Mouse (Mus musculus): Measurements from ENCODE around the gene Fn3krp. TPM values are rescaled to one million over a fixed set of nuclear protein-coding genes. Genes with fewer than 3 reads are reported as not detected.

The Fn3krp gene
- total and polyA plus RNA-seq, 3 experiments = 6.8 to 77.1 (median 25.9) TPM

DNA sequence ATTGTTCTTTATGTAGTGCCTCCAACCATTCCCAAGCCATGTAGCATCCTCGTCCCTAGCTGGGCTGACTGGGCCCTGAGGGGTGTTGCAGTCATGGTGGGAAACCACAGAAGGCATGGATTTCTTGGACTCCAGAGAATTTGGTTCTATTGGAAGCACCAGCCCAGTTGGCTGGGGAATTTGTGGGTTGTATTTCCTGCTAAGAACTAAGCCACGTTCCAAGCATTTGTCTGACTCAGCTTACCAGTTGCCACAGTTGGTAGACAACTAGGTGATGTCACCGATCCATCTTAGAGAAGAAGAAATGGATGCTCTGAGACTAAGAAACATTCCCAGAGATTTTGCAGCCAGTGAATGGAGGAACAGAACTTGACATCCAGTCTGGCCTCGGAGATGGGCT lies 20.5 kb downstream of the Fn3krp start:
- Histone ChIP-seq H3K36me3 (ENCODE audit: control insufficient read depth in 1 of 2, insufficient read depth in 2 of 2, low read length in 2 of 2) (peaks cover 0 to 9% of the 10 kb centered on the region in 2 experiments; a peak in 2 of 4 replicates), H3K27ac (ENCODE audit: control insufficient read depth, low read depth, low read length) (no peak overlapping the region), H3K79me2 (ENCODE audit: control insufficient read depth, insufficient read depth, low read length, poor library complexity) (no peaks in the 10 kb centered on the region), H3K27me3 (ENCODE audit: control insufficient read depth in 1 of 2, insufficient read depth in 2 of 2, low read length in 2 of 2) (peaks cover 3 to 6% of the 10 kb centered on the region in 2 experiments; a peak in 3 of 4 replicates), H3K9me3 (replicated peaks; ENCODE audit: insufficient read depth, low read length) (no peaks in the 10 kb centered on the region), H3K9ac (ENCODE audit: control insufficient read depth, low read depth, low read length, poor library complexity, severe bottlenecking) (no peak overlapping the region), H3K4me1 (ENCODE audit: control insufficient read depth in 1 of 2, insufficient read depth in 2 of 2, low read length in 2 of 2) (peaks cover 0 to 6% of the 10 kb centered on the region in 2 experiments; a peak in 3 of 4 replicates), H3K4me3 (ENCODE audit: control insufficient read depth in 1 of 2, insufficient read depth in 1 of 2, low read depth in 2 of 2, low read length in 2 of 2) (no peak overlapping the region)
- TF ChIP-seq E2F4 (IDR thresholded peaks at IDR 0.05; ENCODE audit: borderline replicate concordance, low read depth, low read length) (no peak), MEF2A (IDR thresholded peaks at IDR 0.05; ENCODE audit: extremely low read depth, insufficient replicate concordance, low read depth, low read length, poor library complexity, severe bottlenecking) (no peak), TCF12 (IDR thresholded peaks at IDR 0.05; ENCODE audit: low read depth, low read length) (no peak), SIN3A (IDR thresholded peaks at IDR 0.05; ENCODE audit: low read length) (no peak), MYC (IDR thresholded peaks at IDR 0.05; ENCODE audit: low read depth, low read length) (no peak), MYB (IDR thresholded peaks at IDR 0.05; ENCODE audit: low read depth, low read length) (no peak), USF1 (IDR thresholded peaks at IDR 0.05; ENCODE audit: low read depth, low read length) (no peak), UBTF (IDR thresholded peaks at IDR 0.05; ENCODE audit: borderline replicate concordance, insufficient read depth, low read depth, low read length) (no peak), MAFK (IDR thresholded peaks at IDR 0.05; ENCODE audit: borderline replicate concordance, low read depth, low read length) (no peak), MXI1 (IDR thresholded peaks at IDR 0.05; ENCODE audit: low read depth, low read length) (no peak)
- no peak for DNase-seq (ENCODE audit: low read depth, low spot score)

DNA sequence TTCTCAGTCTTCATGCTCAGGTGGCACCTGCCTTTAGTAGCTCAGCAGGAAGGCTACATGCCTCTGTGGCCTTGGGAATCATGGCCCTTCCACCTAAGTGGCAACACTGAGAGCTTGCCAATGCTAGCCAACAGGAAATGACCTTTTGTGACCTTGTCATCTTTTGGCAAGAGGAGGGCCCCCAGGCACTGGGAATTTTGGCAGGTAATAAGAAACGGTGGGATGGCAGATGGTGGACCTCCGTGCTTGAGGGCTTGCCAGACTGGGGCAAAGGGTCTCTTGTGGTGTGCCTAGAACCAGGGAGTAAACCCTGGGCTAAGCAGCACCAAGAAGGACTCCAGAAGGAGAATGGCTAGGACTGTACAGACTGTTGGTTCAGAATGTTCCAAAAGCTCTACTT lies 20.9 kb downstream of the Fn3krp start:
- Histone ChIP-seq H3K27ac (ENCODE audit: control insufficient read depth, low read depth, low read length) (no peak overlapping the region), H3K9me3 (replicated peaks; ENCODE audit: insufficient read depth, low read length) (no peaks in the 10 kb centered on the region), H3K27me3 (ENCODE audit: control insufficient read depth in 1 of 2, insufficient read depth in 2 of 2, low read length in 2 of 2) (peaks cover 3 to 6% of the 10 kb centered on the region in 2 experiments; a peak in 3 of 4 replicates), H3K4me1 (ENCODE audit: control insufficient read depth in 1 of 2, insufficient read depth in 2 of 2, low read length in 2 of 2) (peaks cover 0 to 6% of the 10 kb centered on the region in 2 experiments; a peak in 3 of 4 replicates), H3K36me3 (ENCODE audit: control insufficient read depth in 1 of 2, insufficient read depth in 2 of 2, low read length in 2 of 2) (peaks cover 0 to 9% of the 10 kb centered on the region in 2 experiments; a peak in 2 of 4 replicates), H3K79me2 (ENCODE audit: control insufficient read depth, insufficient read depth, low read length, poor library complexity) (no peaks in the 10 kb centered on the region), H3K4me3 (ENCODE audit: control insufficient read depth in 1 of 2, insufficient read depth in 1 of 2, low read depth in 2 of 2, low read length in 2 of 2) (no peak overlapping the region), H3K9ac (ENCODE audit: control insufficient read depth, low read depth, low read length, poor library complexity, severe bottlenecking) (no peak overlapping the region)
- no peak for DNase-seq (ENCODE audit: low read depth, low spot score)
- TF ChIP-seq EP300 (IDR thresholded peaks at IDR 0.05; ENCODE audit: low read depth in 1 of 2, low read length in 2 of 2) = no peak

DNA sequence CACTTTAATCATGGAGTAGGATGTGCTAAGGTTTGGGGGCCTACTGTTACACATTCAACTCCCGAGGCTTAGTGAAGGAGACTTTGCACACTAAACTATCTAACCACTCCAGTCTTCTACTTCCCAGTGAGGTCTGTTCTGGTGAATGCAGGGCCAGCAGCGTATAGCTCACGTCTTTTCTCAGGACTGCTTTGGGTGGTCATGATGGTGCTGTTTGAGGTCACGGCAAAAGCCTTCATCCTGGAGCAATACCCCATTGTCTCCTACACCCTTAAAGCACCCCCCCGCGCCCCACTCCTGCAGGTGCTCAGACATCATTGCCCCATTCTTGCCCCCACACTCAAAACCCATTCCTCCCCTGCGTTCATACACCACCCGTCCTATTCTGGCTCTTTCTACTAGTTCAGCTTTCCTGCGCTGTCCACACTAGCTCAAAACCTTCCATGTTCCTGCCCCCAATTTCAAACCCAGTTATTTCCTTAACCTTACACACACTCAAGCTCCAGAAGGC lies 30.1 kb downstream of the Fn3krp start:
- Histone ChIP-seq H3K79me2 (ENCODE audit: control insufficient read depth, insufficient read depth, low read length, poor library complexity) (peaks cover 12% of the 10 kb centered on the region), H3K9ac (ENCODE audit: control insufficient read depth, low read depth, low read length, poor library complexity, severe bottlenecking) (peak overlapping the region; percentile 26), H3K27me3 (ENCODE audit: control insufficient read depth in 1 of 2, insufficient read depth in 2 of 2, low read length in 2 of 2) (peaks cover 0 to 2% of the 10 kb centered on the region in 2 experiments; a peak in 1 of 4 replicates), H3K9me3 (replicated peaks; ENCODE audit: insufficient read depth, low read length) (no peaks in the 10 kb centered on the region), H3K36me3 (ENCODE audit: control insufficient read depth in 1 of 2, insufficient read depth in 2 of 2, low read length in 2 of 2) (peaks cover 0 to 15% of the 10 kb centered on the region in 2 experiments; a peak in 3 of 4 replicates), H3K27ac (ENCODE audit: control insufficient read depth, low read depth, low read length) (no peak overlapping the region), H3K4me1 (ENCODE audit: control insufficient read depth in 1 of 2, insufficient read depth in 2 of 2, low read length in 2 of 2) (peaks cover 4 to 17% of the 10 kb centered on the region in 2 experiments), H3K4me3 (ENCODE audit: control insufficient read depth in 1 of 2, insufficient read depth in 1 of 2, low read depth in 2 of 2, low read length in 2 of 2) (peak overlapping the region; percentile 39 to 89)
- TF ChIP-seq GATA1 (IDR thresholded peaks at IDR 0.05; ENCODE audit: low read depth, low read length) (no peak), SIN3A (IDR thresholded peaks at IDR 0.05; ENCODE audit: low read length) (no peak), POLR2AphosphoS2 (IDR thresholded peaks at IDR 0.05; ENCODE audit: low read length) (no peak; the same call in 1 of the 2 replicates), GABPA (IDR thresholded peaks at IDR 0.05; ENCODE audit: low read depth, low read length) (no peak), ZC3H11A (IDR thresholded peaks at IDR 0.05; ENCODE audit: low read depth, low read length) (no peak), POLR2A (IDR thresholded peaks at IDR 0.05; ENCODE audit: control insufficient read depth in 1 of 2, insufficient read depth in 1 of 2, low read depth in 1 of 2, low read length in 2 of 2, poor library complexity in 1 of 2) (no peak), KAT2A (conservative IDR thresholded peaks at IDR 0.05; ENCODE audit: low read depth, low read length) (no peak), TBP (IDR thresholded peaks at IDR 0.05; ENCODE audit: low read depth, low read length) (no peak), MYC (IDR thresholded peaks at IDR 0.05; ENCODE audit: low read depth, low read length) (no peak), CTCF (IDR thresholded peaks at IDR 0.05 in 2 of 3, conservative IDR thresholded peaks at IDR 0.05 in 1 of 3; ENCODE audit: control insufficient read depth in 1 of 3, insufficient read depth in 1 of 3, low read depth in 2 of 3, low read length in 3 of 3, poor library complexity in 1 of 3, severe bottlenecking in 1 of 3) (no peak), SMC3 (IDR thresholded peaks at IDR 0.05; ENCODE audit: low read depth, low read length) (no peak), ELF1 (IDR thresholded peaks at IDR 0.05; ENCODE audit: low read depth, low read length) (no peak), USF2 (IDR thresholded peaks at IDR 0.05; ENCODE audit: borderline replicate concordance in 1 of 2, insufficient read depth in 1 of 2, low read depth in 1 of 2, low read length in 2 of 2) (no peak)
- no peak for DNase-seq (ENCODE audit: low read depth, low spot score)

All from MEL (cell line).